Mouse (Mus musculus) heart, embryonic 16.5 days (tissue): ENCODE measurements around the gene Gm45785. TPM values are rescaled to one million over a fixed set of nuclear protein-coding genes. Genes with fewer than 3 reads are reported as not detected.
A peak's percentile ranks its signal among the peaks of the same experiment; 100 is the strongest.

Experiments
- ATAC-seq: fragments of 200-750 bp; cut with Nextera tagmentation; replicated peaks from 2 replicates; pipeline ENCODE4 v1.8.0; 2017; ENCODE audit warnings: moderate number of reproducible peaks; ENCODE audit not compliant: insufficient read depth, low FRiP score; ENCODE audit errors: extremely low read depth
- H3K27ac ChIP-seq: fragments of 300-500 bp; sonication (generic); 2 replicates; pipeline ENCODE4 v1.5.1; 2014; ENCODE audit warnings: mild to moderate bottlenecking, low read length, control low read depth, moderate library complexity
- H3K27me3 ChIP-seq: fragments of 300-500 bp; sonication (generic); 2 replicates; pipeline ENCODE4 v1.6.1; 2014; ENCODE audit warnings: low read length, mixed read lengths; ENCODE audit not compliant: control insufficient read depth, insufficient read depth
- H3K36me3 ChIP-seq: fragments of 300-500 bp; sonication (generic); 2 replicates; pipeline ENCODE4 v1.6.1; 2014; ENCODE audit not compliant: control insufficient read depth, insufficient read depth
- H3K4me1 ChIP-seq: fragments of 300-500 bp; sonication (generic); 2 replicates; pipeline ENCODE4 v1.6.1; 2014; ENCODE audit warnings: low read length, mixed read lengths; ENCODE audit not compliant: control insufficient read depth, insufficient read depth
- H3K4me2 ChIP-seq: fragments of 300-500 bp; sonication (generic); 2 replicates; pipeline ENCODE4 v1.6.1; 2014; ENCODE audit warnings: low read depth, mild to moderate bottlenecking, control low read depth, low read length
- H3K4me3 ChIP-seq: fragments of 300-500 bp; sonication (generic); 2 replicates; pipeline ENCODE4 v1.5.1; 2014; ENCODE audit warnings: mild to moderate bottlenecking, control low read depth, low read length
- H3K9ac ChIP-seq: fragments of 300-500 bp; sonication (generic); 2 replicates; pipeline ENCODE4 v1.6.1; 2014; ENCODE audit warnings: low read length, control low read depth
- H3K9me3 ChIP-seq: fragments of 300-500 bp; sonication (generic); replicated peaks from 2 replicates; pipeline ENCODE4 v1.6.1; 2016; ENCODE audit warnings: low read length; ENCODE audit not compliant: control insufficient read depth
- WGBS: fragments of 180-500 bp; shearing (Covaris S2); extraction: QIAGEN DNeasy Blood & Tissue Kit; methylation state at CpG from one replicate; pipeline ENCODE4 v1.1.7; 2014; 5-methylcytosine and 5-hydroxymethylcytosine counted together
- polyA plus RNA-seq: library from polyadenylated mRNA; unstranded; fragments of >200 nt; fragmentation: Nextera tagmentation; extraction: Ambion mirVana; gene quantifications from 2 replicates; pipeline ENCODE4 v1.2.1, GENCODE M21; 2015

Gm45785 gene
- polyA plus RNA-seq, 1 experiment from 2014 or later, result not detected

- Histone ChIP-seq H3K4me2 (no peak overlapping the region), H3K9me3 (no peaks in the 10 kb centered on the region), H3K27ac (no peak overlapping the region), H3K36me3 (no peaks in the 10 kb centered on the region), H3K9ac (no peak overlapping the region), H3K4me3 (no peak overlapping the region), H3K27me3 (peaks cover 26% of the 10 kb centered on the region), H3K4me1 (0 out of 2 replicates have a peak, but pooled peaks cover 2% of the 10 kb centered on the region)
- 37% methylated on average over 19 of the region's 19 CpGs for WGBS
- ATAC-seq, result no peak
Measured at GRCm38 (mm10) chr7:140840750-140841735, 15.1 kb downstream of the Gm45785 start.

- Histone ChIP-seq H3K9ac (no peak overlapping the region), H3K4me3 (no peak overlapping the region), H3K36me3 (no peaks in the 10 kb centered on the region), H3K27ac (no peak overlapping the region), H3K4me1 (no peaks in the 10 kb centered on the region), H3K27me3 (peaks cover 29% of the 10 kb centered on the region), H3K4me2 (no peak overlapping the region), H3K9me3 (no peaks in the 10 kb centered on the region)
- WGBS, result 59% methylated on average over 5 of the region's 5 CpGs
- no peak for ATAC-seq
Measured at GRCm38 (mm10) chr7:140839556-140839955, 16.6 kb downstream of the Gm45785 start.

GRCm38 (mm10) chr7:140836243-140837115 is 19.7 kb downstream of the Gm45785 start:
- H3K27me3 ChIP-seq, result peaks cover 19% of the 10 kb centered on the region

DNA sequence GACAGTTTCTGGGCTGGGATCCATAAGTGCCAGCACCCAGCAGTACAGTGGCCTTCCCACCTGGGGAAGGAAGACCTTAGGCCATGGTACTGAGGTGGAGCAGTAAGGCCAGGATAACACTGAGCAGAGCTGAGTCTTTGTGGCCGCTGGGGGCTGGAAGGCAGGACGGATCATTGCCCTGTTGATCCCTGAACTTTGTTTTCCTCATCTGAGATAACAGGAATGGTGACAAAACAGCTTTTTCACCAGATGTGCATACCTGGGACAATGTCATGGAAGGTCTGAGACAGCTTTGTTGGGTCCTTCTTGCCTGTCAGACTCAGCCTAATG is 20.4 kb downstream of the Gm45785 start:
- H3K4me1 ChIP-seq, result no peaks in the 10 kb centered on the region
- H3K27ac ChIP-seq, result no peak overlapping the region
- no peak overlapping the region for H3K9ac ChIP-seq
- no peaks in the 10 kb centered on the region for H3K36me3 ChIP-seq
- no peaks in the 10 kb centered on the region for H3K9me3 ChIP-seq
- ATAC-seq, result no peak
- no peak overlapping the region for H3K4me3 ChIP-seq
- no peak overlapping the region for H3K4me2 ChIP-seq
- peaks cover 14% of the 10 kb centered on the region for H3K27me3 ChIP-seq
- 65% methylated on average over 2 of the region's 2 CpGs for WGBS

More at GRCm38 (mm10) chr7:140836243-140837115, 19.7 kb downstream of the Gm45785 start:
- H3K27ac ChIP-seq, result no peak overlapping the region
- H3K4me3 ChIP-seq, result no peak overlapping the region
- ATAC-seq, result no peak
- 70% methylated on average over 9 of the region's 9 CpGs for WGBS
- H3K9ac ChIP-seq, result no peak overlapping the region
- no peaks in the 10 kb centered on the region for H3K4me1 ChIP-seq
- H3K4me2 ChIP-seq, result no peak overlapping the region
- H3K9me3 ChIP-seq, result no peaks in the 10 kb centered on the region
- no peaks in the 10 kb centered on the region for H3K36me3 ChIP-seq

- H3K4me2 ChIP-seq, result no peak within 1 kb of the TSS
- no peaks in the 10 kb centered on the region for H3K4me1 ChIP-seq
- no peak within 1 kb of the TSS for H3K4me3 ChIP-seq
- H3K9ac ChIP-seq, result no peak within 1 kb of the TSS
- no peak for ATAC-seq
- H3K9me3 ChIP-seq, result no peaks in the 10 kb centered on the region
- no peak within 1 kb of the TSS for H3K27ac ChIP-seq
- H3K36me3 ChIP-seq, result no peaks in the 10 kb centered on the region
- H3K27me3 ChIP-seq, result peaks cover 12% of the 10 kb centered on the region
- 41% methylated on average over 20 of the region's 20 CpGs for WGBS
Measured at GRCm38 (mm10) chr7:140834968-140835757, 21.0 kb downstream of the Gm45785 start, which contains the start of gene Urah. Gene Urah (plus strand): TSS chr7:140835018.

- no peak for ATAC-seq
- H3K4me1 ChIP-seq, result no peaks in the 10 kb centered on the region
- no peak overlapping the region for H3K9ac ChIP-seq
- no peak overlapping the region for H3K4me3 ChIP-seq
- 81% methylated on average over 4 of the region's 4 CpGs for WGBS
- peaks cover 9% of the 10 kb centered on the region for H3K27me3 ChIP-seq
- no peaks in the 10 kb centered on the region for H3K9me3 ChIP-seq
- H3K27ac ChIP-seq, result no peak overlapping the region
- no peaks in the 10 kb centered on the region for H3K36me3 ChIP-seq
- no peak overlapping the region for H3K4me2 ChIP-seq
Measured at GRCm38 (mm10) chr7:140833341-140833740, 22.8 kb downstream of the Gm45785 start.

GRCm38 (mm10) chr7:140831447-140831846 is 24.7 kb downstream of the Gm45785 start:
- Histone ChIP-seq H3K9me3 (no peaks in the 10 kb centered on the region), H3K27ac (no peak overlapping the region), H3K4me1 (0 out of 2 replicates have a peak, but pooled peaks cover 3% of the 10 kb centered on the region), H3K27me3 (peaks cover 9% of the 10 kb centered on the region), H3K4me2 (no peak overlapping the region), H3K4me3 (no peak overlapping the region), H3K9ac (no peak overlapping the region), H3K36me3 (no peaks in the 10 kb centered on the region)
- no peak for ATAC-seq
- 62% methylated on average over 6 of the region's 6 CpGs for whole genome bisulfite sequencing

GRCm38 (mm10) chr7:140828171-140828881 is 27.8 kb downstream of the Gm45785 start:
- 0 out of 2 replicates have a peak, but pooled peaks cover 3% of the 10 kb centered on the region for H3K4me1 ChIP-seq
- H3K36me3 ChIP-seq, result no peaks in the 10 kb centered on the region
- no peak overlapping the region for H3K27ac ChIP-seq
- H3K9ac ChIP-seq, result no peak overlapping the region
- no peaks in the 10 kb centered on the region for H3K27me3 ChIP-seq
- no peaks in the 10 kb centered on the region for H3K9me3 ChIP-seq
- H3K4me2 ChIP-seq, result peak overlapping the region; percentile 30; the same call in 1 of the 2 replicates
- ATAC-seq, result no peak
- 28% methylated on average over 8 of the region's 8 CpGs for WGBS
- H3K4me3 ChIP-seq, result no peak overlapping the region
